Mouse (Mus musculus): Measurements from ENCODE around the gene Ptprk. TPM values are rescaled to one million over a fixed set of nuclear protein-coding genes. Genes with fewer than 3 reads are reported as not detected.

The Ptprk gene
- polyA plus RNA-seq, 1 experiment, result 1.3 TPM

- Histone ChIP-seq H3K4me1 (ENCODE audit: control insufficient read depth, insufficient read depth, low read length) (no peaks in the 10 kb centered on the region), H3K27me3 (ENCODE audit: control insufficient read depth, insufficient read depth, low read length) (no peaks in the 10 kb centered on the region), H3K36me3 (ENCODE audit: control insufficient read depth, insufficient read depth, low read length) (no peaks in the 10 kb centered on the region), H3K4me3 (ENCODE audit: control insufficient read depth, low read depth, low read length) (no peak overlapping the region), H3K27ac (ENCODE audit: control insufficient read depth, insufficient read depth, low read depth, low read length) (no peak overlapping the region)
- TF ChIP-seq POLR2A (IDR thresholded peaks at IDR 0.05; ENCODE audit: control insufficient read depth, low read depth, low read length) (no peak), CTCF (IDR thresholded peaks at IDR 0.05; ENCODE audit: control insufficient read depth, insufficient read depth, insufficient replicate concordance, low read depth, low read length) (no peak)
Measured at GRCm38 (mm10) chr10:28212083-28212482, 137.5 kb downstream of the Ptprk start.

- no peak for TF ChIP-seq CTCF (IDR thresholded peaks at IDR 0.05; ENCODE audit: control insufficient read depth, insufficient read depth, insufficient replicate concordance, low read depth, low read length)
- no peak for TF ChIP-seq POLR2A (IDR thresholded peaks at IDR 0.05; ENCODE audit: control insufficient read depth, low read depth, low read length)
- no peaks in the 10 kb centered on the region for H3K4me1 ChIP-seq (ENCODE audit: control insufficient read depth, insufficient read depth, low read length)
- no peak overlapping the region for H3K27ac ChIP-seq (ENCODE audit: control insufficient read depth, insufficient read depth, low read depth, low read length)
- no peak overlapping the region for H3K4me3 ChIP-seq (ENCODE audit: control insufficient read depth, low read depth, low read length)
- H3K27me3 ChIP-seq (ENCODE audit: control insufficient read depth, insufficient read depth, low read length), result no peaks in the 10 kb centered on the region
- H3K36me3 ChIP-seq (ENCODE audit: control insufficient read depth, insufficient read depth, low read length), result no peaks in the 10 kb centered on the region
Measured at GRCm38 (mm10) chr10:28215153-28215552, 140.5 kb downstream of the Ptprk start.

- TF ChIP-seq CTCF (IDR thresholded peaks at IDR 0.05; ENCODE audit: control insufficient read depth, insufficient read depth, insufficient replicate concordance, low read depth, low read length) (no peak), POLR2A (IDR thresholded peaks at IDR 0.05; ENCODE audit: control insufficient read depth, low read depth, low read length) (no peak)
- no peaks in the 10 kb centered on the region for H3K36me3 ChIP-seq (ENCODE audit: control insufficient read depth, insufficient read depth, low read length)
- H3K27me3 ChIP-seq (ENCODE audit: control insufficient read depth, insufficient read depth, low read length), result no peaks in the 10 kb centered on the region
- no peak overlapping the region for H3K27ac ChIP-seq (ENCODE audit: control insufficient read depth, insufficient read depth, low read depth, low read length)
- H3K4me1 ChIP-seq (ENCODE audit: control insufficient read depth, insufficient read depth, low read length), result no peaks in the 10 kb centered on the region
- H3K4me3 ChIP-seq (ENCODE audit: control insufficient read depth, low read depth, low read length), result no peak overlapping the region
Measured at GRCm38 (mm10) chr10:28223602-28224001, 149.0 kb downstream of the Ptprk start.

GRCm38 (mm10) chr10:28224376-28224775 lies 149.8 kb downstream of the Ptprk start:
- Histone ChIP-seq H3K4me1 (ENCODE audit: control insufficient read depth, insufficient read depth, low read length) (no peaks in the 10 kb centered on the region), H3K36me3 (ENCODE audit: control insufficient read depth, insufficient read depth, low read length) (no peaks in the 10 kb centered on the region), H3K27ac (ENCODE audit: control insufficient read depth, insufficient read depth, low read depth, low read length) (no peak overlapping the region), H3K27me3 (ENCODE audit: control insufficient read depth, insufficient read depth, low read length) (no peaks in the 10 kb centered on the region), H3K4me3 (ENCODE audit: control insufficient read depth, low read depth, low read length) (no peak overlapping the region)
- TF ChIP-seq POLR2A (IDR thresholded peaks at IDR 0.05; ENCODE audit: control insufficient read depth, low read depth, low read length) (no peak), CTCF (IDR thresholded peaks at IDR 0.05; ENCODE audit: control insufficient read depth, insufficient read depth, insufficient replicate concordance, low read depth, low read length) (no peak)

- no peaks in the 10 kb centered on the region for H3K36me3 ChIP-seq (ENCODE audit: control insufficient read depth, insufficient read depth, low read length)
- H3K27me3 ChIP-seq (ENCODE audit: control insufficient read depth, insufficient read depth, low read length), result no peaks in the 10 kb centered on the region
- no peaks in the 10 kb centered on the region for H3K4me1 ChIP-seq (ENCODE audit: control insufficient read depth, insufficient read depth, low read length)
- H3K4me3 ChIP-seq (ENCODE audit: control insufficient read depth, low read depth, low read length), result no peak overlapping the region
- TF ChIP-seq CTCF (IDR thresholded peaks at IDR 0.05; ENCODE audit: control insufficient read depth, insufficient read depth, insufficient replicate concordance, low read depth, low read length), result no peak
- no peak for TF ChIP-seq POLR2A (IDR thresholded peaks at IDR 0.05; ENCODE audit: control insufficient read depth, low read depth, low read length)
- no peak overlapping the region for H3K27ac ChIP-seq (ENCODE audit: control insufficient read depth, insufficient read depth, low read depth, low read length)
Measured at GRCm38 (mm10) chr10:28225536-28226075, 151.0 kb downstream of the Ptprk start.

GRCm38 (mm10) chr10:28227732-28228131 lies 153.1 kb downstream of the Ptprk start:
- TF ChIP-seq POLR2A (IDR thresholded peaks at IDR 0.05; ENCODE audit: control insufficient read depth, low read depth, low read length), result no peak
- no peak overlapping the region for H3K4me3 ChIP-seq (ENCODE audit: control insufficient read depth, low read depth, low read length)
- no peaks in the 10 kb centered on the region for H3K36me3 ChIP-seq (ENCODE audit: control insufficient read depth, insufficient read depth, low read length)
- no peak overlapping the region for H3K27ac ChIP-seq (ENCODE audit: control insufficient read depth, insufficient read depth, low read depth, low read length)
- H3K4me1 ChIP-seq (ENCODE audit: control insufficient read depth, insufficient read depth, low read length), result no peaks in the 10 kb centered on the region
- H3K27me3 ChIP-seq (ENCODE audit: control insufficient read depth, insufficient read depth, low read length), result no peaks in the 10 kb centered on the region

- H3K4me3 ChIP-seq (ENCODE audit: control insufficient read depth, low read depth, low read length), result no peak overlapping the region
- H3K36me3 ChIP-seq (ENCODE audit: control insufficient read depth, insufficient read depth, low read length), result no peaks in the 10 kb centered on the region
- TF ChIP-seq CTCF (IDR thresholded peaks at IDR 0.05; ENCODE audit: control insufficient read depth, insufficient read depth, insufficient replicate concordance, low read depth, low read length), result no peak
- no peak for TF ChIP-seq POLR2A (IDR thresholded peaks at IDR 0.05; ENCODE audit: control insufficient read depth, low read depth, low read length)
- no peaks in the 10 kb centered on the region for H3K27me3 ChIP-seq (ENCODE audit: control insufficient read depth, insufficient read depth, low read length)
- H3K4me1 ChIP-seq (ENCODE audit: control insufficient read depth, insufficient read depth, low read length), result no peaks in the 10 kb centered on the region
- H3K27ac ChIP-seq (ENCODE audit: control insufficient read depth, insufficient read depth, low read depth, low read length), result no peak overlapping the region
Measured at GRCm38 (mm10) chr10:28228208-28228607, 153.6 kb downstream of the Ptprk start.
